Mouse (Mus musculus) urinary bladder, adult 18-20 months (tissue): ENCODE results near the gene Pmepa1.

Experiments
- DNase-seq, 2 experiments: peaks; one replicate each; pipeline ENCODE4 v3.0.0; 2022; ENCODE audit warnings: low spot score in 2 of 2, mixed read lengths in 2 of 2

The Pmepa1 gene

GRCm38 (mm10) chr2:173225906-173226305 is 50.4 kb downstream of the Pmepa1 start:
- no peak for DNase-seq

GRCm38 (mm10) chr2:173224832-173225231 is 51.5 kb downstream of the Pmepa1 start:
- no peak for DNase-seq

DNA sequence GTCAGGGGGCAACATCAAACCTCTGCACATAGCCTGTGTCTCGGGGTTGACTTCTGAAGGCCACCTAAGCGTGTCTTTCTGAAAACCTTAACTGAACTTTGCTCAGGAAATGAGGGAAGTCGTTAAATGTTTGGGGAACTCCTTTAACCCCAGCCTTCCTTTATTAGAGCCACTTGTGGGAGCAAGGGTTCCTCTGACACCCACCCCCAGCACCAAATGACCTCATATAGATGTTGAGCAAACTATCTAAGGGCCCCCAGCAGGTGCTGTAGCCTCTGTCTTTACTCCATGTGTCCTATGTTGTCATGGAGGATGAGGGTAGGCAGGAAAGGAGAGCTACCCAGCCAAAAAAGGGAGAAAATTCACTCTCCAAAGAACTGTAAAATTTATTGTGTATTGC is 52.2 kb downstream of the Pmepa1 start:
- no peak for DNase-seq

- DNase-seq, result no peak
These were observed 52.8 kb downstream of the Pmepa1 start for GRCm38 (mm10) chr2:173223496-173223895.

GRCm38 (mm10) chr2:173220754-173221153 is 55.6 kb downstream of the Pmepa1 start:
- no peak for DNase-seq

DNA sequence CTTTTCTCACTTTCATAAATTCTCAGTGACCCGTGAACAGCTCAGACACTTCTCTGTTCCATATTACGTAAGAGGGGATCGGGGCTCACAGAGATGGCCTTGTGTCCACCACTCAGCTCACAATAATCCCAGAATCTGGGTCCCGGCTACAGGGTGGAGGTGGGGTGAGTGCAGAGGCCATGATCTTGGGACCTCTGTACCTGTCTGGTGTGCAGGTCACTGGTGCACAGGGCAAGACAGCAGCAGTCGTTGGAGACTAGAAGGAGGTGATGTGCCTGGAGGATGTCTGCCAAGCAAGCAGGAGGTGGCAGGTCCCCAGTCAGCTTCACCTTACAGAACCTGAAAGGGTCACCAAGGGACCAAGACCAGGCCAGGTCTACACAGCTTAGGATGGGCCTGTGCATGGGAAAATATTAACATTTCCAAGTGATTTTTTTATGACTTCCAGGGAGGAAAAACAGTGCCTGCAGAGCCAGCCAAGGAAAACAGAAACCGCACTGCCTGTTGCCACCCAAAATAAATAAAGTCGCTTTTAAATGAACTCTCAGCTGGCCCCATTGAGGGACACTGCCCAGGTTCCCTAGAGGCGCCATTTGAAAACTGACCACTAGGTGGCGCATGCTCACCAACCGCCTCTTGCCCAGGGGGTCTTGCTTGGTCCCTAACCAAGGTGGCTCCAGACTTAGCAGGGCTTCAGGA is 56.9 kb downstream of the Pmepa1 start:
- no peak for DNase-seq

GRCm38 (mm10) chr2:173218416-173219141 is 57.8 kb downstream of the Pmepa1 start, which contains the start of gene Zbp1:
Zbp1 (minus strand) TSS chr2:173218923.
- no peak for DNase-seq

- DNase-seq, result no peak
These were observed 58.5 kb downstream of the Pmepa1 start for GRCm38 (mm10) chr2:173217763-173218258.

GRCm38 (mm10) chr2:173217246-173217645 is 59.1 kb downstream of the Pmepa1 start:
- no peak for DNase-seq

DNA sequence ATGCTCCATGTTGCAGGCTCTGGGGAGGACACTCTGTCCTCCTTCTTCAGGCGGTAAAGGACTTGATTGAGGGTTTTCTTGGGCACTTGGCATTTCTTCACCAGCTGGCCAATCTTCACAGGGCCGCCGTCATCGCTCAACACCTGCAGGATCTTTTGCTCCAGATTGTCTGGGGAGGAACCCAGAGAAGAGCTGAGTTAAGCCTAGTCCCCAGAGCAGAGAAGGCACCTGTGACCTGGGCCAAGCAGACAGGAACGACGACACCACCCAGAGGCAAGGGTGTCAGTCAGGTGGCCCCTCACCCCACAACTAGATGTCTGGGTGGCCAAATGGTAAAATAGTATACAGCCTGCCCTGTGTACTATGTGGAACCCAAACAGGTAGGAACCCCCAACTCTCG is 59.5 kb downstream of the Pmepa1 start:
- DNase-seq, result no peak

DNA sequence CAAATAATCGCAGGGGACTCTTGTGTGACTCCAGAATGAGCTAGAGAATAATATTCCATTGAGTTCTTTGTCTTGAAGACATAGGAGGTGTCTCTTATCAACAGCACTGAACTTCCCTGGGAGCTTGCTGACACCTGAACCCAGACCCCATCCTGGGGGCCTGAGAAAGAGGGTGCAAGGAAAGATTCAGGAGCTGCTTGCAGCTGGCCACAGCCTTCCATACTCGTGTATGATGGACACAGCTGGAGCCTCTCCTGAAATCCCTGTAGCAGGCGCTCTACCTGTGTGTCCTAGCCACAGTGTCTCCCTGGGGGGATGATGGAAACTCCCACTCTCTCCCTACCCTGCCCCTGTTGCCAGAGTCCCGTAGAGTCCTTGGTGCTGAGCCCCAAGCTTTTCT is 64.1 kb downstream of the Pmepa1 start:
- no peak for DNase-seq

- DNase-seq, result no peak
These were observed 67.1 kb downstream of the Pmepa1 start for GRCm38 (mm10) chr2:173209091-173209815.

DNA sequence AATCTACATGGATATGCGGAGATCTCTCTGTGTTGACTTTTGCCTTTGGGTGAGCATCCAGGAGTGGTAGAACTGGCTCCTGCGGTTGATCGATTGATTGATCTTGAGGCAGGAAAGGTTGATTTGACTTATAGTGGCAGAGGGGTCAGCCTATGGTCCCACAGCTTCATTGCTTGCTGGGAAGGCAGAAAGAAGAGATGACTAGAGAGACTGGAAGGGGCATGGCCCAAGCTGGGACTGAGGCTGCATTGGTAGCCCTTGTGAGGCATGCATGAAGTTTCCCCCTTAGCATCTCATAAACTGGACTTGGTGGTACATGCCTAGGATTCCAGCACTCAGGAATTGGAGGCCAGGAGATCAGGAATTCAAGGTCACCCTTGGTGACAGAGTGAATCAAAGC is 69.3 kb downstream of the Pmepa1 start:
- no peak for DNase-seq

DNA sequence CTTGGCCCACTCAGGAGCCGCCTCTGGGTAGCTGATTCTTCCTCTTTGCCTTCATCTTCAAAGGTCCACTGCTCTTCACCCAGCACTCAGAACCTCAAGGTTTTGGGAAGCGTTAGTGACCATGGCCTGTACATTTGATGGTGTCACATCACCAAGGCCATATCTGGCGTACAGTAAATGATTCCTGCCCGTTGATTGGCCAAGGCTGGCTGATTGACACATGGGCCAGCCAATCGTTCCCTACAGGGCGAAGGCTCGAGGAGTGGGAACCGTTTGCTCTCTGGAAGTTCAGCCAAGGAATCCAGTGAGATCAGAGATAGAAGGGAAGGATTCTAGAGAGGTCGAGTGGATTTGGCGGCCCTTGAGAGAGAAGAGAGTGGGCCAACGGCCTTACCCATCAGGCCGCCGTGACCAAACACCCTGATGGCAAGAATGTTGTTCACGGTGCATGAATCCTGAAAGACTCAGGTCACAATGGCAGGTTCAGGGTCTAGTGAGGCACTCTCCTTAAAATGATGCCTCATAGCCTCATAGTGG is 70.7 kb downstream of the Pmepa1 start:
- no peak for DNase-seq

DNA sequence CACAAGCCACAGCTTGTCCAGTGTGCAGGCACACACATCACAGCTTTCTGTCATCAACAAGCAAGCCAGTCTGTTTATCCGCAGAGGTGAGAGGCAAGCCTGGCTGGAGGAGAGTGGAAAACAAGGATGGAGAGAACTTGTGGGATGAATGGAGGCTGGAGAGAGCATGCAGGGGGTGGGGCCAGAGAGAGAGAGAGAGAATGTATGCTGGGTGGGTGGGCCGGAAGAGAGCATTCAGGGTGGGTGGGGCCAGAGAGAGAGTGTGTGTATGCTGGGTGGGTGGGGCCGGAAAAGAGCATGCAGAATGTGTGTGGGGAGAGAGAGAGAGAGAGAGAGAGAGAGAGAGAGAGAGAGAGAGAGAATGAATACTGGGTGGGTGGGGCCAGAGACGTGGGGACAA is 71.7 kb downstream of the Pmepa1 start:
- DNase-seq, result no peak

GRCm38 (mm10) chr2:173203726-173204125 is 72.6 kb downstream of the Pmepa1 start:
- no peak for DNase-seq

DNA sequence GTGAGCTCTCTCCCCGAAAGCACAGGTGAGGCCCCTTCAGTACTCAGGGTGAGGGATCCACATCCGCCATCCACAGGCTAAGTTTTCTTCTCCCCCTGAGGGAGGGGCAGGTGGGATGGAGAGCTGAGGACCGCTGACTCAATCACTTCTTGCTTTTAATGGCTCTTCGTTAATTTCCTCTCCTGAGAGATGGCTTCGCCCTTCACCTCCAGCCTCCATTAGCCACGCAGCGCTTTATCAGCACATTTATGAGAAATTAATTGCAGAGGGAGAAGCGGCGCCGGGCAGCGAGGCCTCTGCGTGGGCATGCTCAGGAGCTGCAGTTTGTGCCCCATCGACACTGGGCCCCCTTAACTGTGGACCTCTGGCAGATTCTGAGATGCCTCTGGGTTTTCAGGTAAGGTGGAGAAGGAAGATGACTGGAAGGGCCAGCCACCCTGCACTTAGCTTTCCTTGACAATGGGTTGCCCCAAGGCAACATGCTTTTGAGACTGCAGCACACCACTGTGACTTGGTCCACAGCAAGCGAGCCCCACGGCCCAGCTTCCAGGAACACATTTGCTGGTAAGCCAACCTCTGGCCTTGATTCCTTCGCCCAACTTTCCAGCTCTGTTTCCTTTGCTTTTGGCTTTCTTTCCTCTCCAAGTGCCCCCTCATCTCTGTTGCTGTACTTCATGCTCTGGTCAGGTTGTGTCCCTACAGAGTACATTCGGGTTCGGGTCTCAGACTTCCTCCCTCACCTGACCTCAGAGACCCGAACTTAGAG is 73.2 kb downstream of the Pmepa1 start:
- no peak for DNase-seq

DNA sequence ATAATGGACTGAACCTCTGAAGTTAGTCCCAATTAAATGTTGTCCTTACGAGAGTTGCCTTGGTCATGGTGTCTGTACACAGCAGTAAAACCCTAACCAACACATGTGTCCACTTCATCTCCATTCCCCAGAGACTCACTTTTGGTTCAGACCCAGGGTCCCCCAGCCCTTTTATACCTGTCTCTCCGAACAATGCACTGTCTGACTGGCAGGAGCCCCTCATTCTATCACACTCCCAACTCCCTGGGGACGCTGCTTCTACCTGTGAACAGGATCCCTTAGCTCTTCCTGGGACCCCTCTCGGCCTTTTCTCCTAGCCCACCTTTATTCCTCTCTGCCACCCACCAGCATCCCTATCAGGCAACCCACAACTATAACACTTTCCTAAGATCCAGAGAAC is 81.5 kb downstream of the Pmepa1 start:
- DNase-seq, result no peak

- no peak for DNase-seq
These were observed 89.0 kb downstream of the Pmepa1 start for GRCm38 (mm10) chr2:173187182-173187855.

GRCm38 (mm10) chr2:173186047-173186943 is 90.0 kb downstream of the Pmepa1 start:
- DNase-seq, result peak; percentile 68 to 86
